Mouse (Mus musculus) kidney, adult 2 months (tissue): ENCODE data around the gene Cebpa. TPM values are rescaled to one million over a fixed set of nuclear protein-coding genes. Genes with fewer than 3 reads are reported as not detected.

ENCODE experiments used
- DNase-seq: peaks from one replicate; pipeline ENCODE4 v3.0.0; 2021
- H3K27ac ChIP-seq: fragments of 200-500 bp; 2 replicates; pipeline ENCODE4 v1.5.1; 2012; ENCODE audit warnings: low read depth, low read length, control low read depth, inconsistent platforms; ENCODE audit not compliant: insufficient read depth
- H3K27me3 ChIP-seq: fragments of 200-500 bp; replicated peaks from 2 replicates; pipeline ENCODE4 v1.6.1; 2012; ENCODE audit warnings: mild to moderate bottlenecking, moderate library complexity, low read length, inconsistent platforms; ENCODE audit not compliant: control insufficient read depth, insufficient read depth
- H3K36me3 ChIP-seq: fragments of 200-500 bp; 2 replicates; pipeline ENCODE4 v1.6.1; 2012; ENCODE audit warnings: mild to moderate bottlenecking, moderate library complexity, low read length, inconsistent platforms; ENCODE audit not compliant: control insufficient read depth, insufficient read depth
- H3K4me1 ChIP-seq: fragments of 200-500 bp; 2 replicates; pipeline ENCODE4 v1.6.1; 2011; ENCODE audit warnings: low read length; ENCODE audit not compliant: control insufficient read depth, insufficient read depth
- H3K4me3 ChIP-seq: fragments of 200-500 bp; 2 replicates; pipeline ENCODE4 v1.5.1; 2011; ENCODE audit warnings: mild to moderate bottlenecking, low read depth, low read length, control low read depth; ENCODE audit not compliant: insufficient read depth
- CTCF ChIP-seq: fragments of 200-500 bp; conservative IDR thresholded peaks from 2 replicates; pipeline ENCODE4 v1.5.1; 2011; ENCODE audit warnings: low read depth, mild to moderate bottlenecking, control low read depth, low read length, moderate library complexity, mixed read lengths; ENCODE audit not compliant: insufficient read depth, insufficient read length
- POLR2A ChIP-seq: fragments of 200-500 bp; IDR thresholded peaks from one replicate; pipeline ENCODE4 v1.6.1; 2011; ENCODE audit warnings: low read depth, low read length, control low read depth
- WGBS: fragments of 180-500 bp; shearing (Covaris S2); methylation state at CpG from one replicate; pipeline ENCODE4 v1.1.7; 2018; 5-methylcytosine and 5-hydroxymethylcytosine counted together
- polyA plus RNA-seq: library from polyadenylated mRNA; depleted of rRNA; stranded (reverse); fragments of >200 nt; gene quantifications from 2 replicates; pipeline ENCODE4 v1.2.3, GENCODE M21; 2012

Gene Cebpa
- polyA plus RNA-seq, 1 experiment = 41.6 TPM

- no peak for DNase-seq
- Histone ChIP-seq H3K27me3 (no peaks in the 10 kb centered on the region), H3K36me3 (no peaks in the 10 kb centered on the region), H3K27ac (no peak overlapping the region), H3K4me3 (no peak overlapping the region), H3K4me1 (0 out of 2 replicates have a peak, but pooled peaks cover 3% of the 10 kb centered on the region)
- 75% methylated on average over 6 of the region's 6 CpGs for WGBS
- TF ChIP-seq POLR2A (no peak), CTCF (no peak)
Measured at GRCm38 (mm10) chr7:35108663-35109062, 10.4 kb upstream of the Cebpa start.

- Histone ChIP-seq H3K36me3 (no peaks in the 10 kb centered on the region), H3K4me1 (no peaks in the 10 kb centered on the region), H3K27me3 (no peaks in the 10 kb centered on the region), H3K27ac (no peak overlapping the region), H3K4me3 (no peak overlapping the region)
- 56% methylated on average over 4 of the region's 4 CpGs for WGBS
- no peak for TF ChIP-seq POLR2A
- no peak for TF ChIP-seq CTCF
- peak; percentile 32 for DNase-seq
Measured at GRCm38 (mm10) chr7:35113136-35113535, 6.0 kb upstream of the Cebpa start.

GRCm38 (mm10) chr7:35113721-35114120, 5.4 kb upstream of the Cebpa start:
- Histone ChIP-seq H3K27ac (no peak overlapping the region), H3K4me1 (no peaks in the 10 kb centered on the region), H3K36me3 (no peaks in the 10 kb centered on the region), H3K4me3 (no peak overlapping the region), H3K27me3 (no peaks in the 10 kb centered on the region)
- DNase-seq = no peak
- WGBS = 82% methylated on average over 5 of the region's 5 CpGs
- TF ChIP-seq POLR2A = no peak
- TF ChIP-seq CTCF = no peak

- Histone ChIP-seq H3K27me3 (no peaks in the 10 kb centered on the region), H3K27ac (no peak overlapping the region), H3K4me3 (no peak overlapping the region), H3K36me3 (no peaks in the 10 kb centered on the region), H3K4me1 (no peaks in the 10 kb centered on the region)
- 75% methylated on average over 3 of the region's 3 CpGs for WGBS
- no peak for DNase-seq
- no peak for TF ChIP-seq POLR2A
- no peak; the same call in 1 of the 2 replicates for TF ChIP-seq CTCF
Measured at GRCm38 (mm10) chr7:35116524-35116923, 2.6 kb upstream of the Cebpa start.

- H3K4me1 ChIP-seq = no peaks in the 10 kb centered on the region
- DNase-seq = no peak
- no peaks in the 10 kb centered on the region for H3K27me3 ChIP-seq
- TF ChIP-seq POLR2A (no peak), CTCF (no peak)
- H3K36me3 ChIP-seq = no peaks in the 10 kb centered on the region
- no peak overlapping the region for H3K27ac ChIP-seq
- WGBS = 90% methylated on average over 5 of the region's 5 CpGs
- no peak overlapping the region for H3K4me3 ChIP-seq
Measured at GRCm38 (mm10) chr7:35117052-35117451, 2.0 kb upstream of the Cebpa start.

GRCm38 (mm10) chr7:35117761-35118098, 1.4 kb upstream of the Cebpa start:
- Histone ChIP-seq H3K4me1 (no peaks in the 10 kb centered on the region), H3K27ac (no peak overlapping the region), H3K27me3 (no peaks in the 10 kb centered on the region), H3K36me3 (no peaks in the 10 kb centered on the region), H3K4me3 (peak overlapping the region; percentile 79)
- TF ChIP-seq CTCF = no peak
- TF ChIP-seq POLR2A = no peak
- WGBS = 7% methylated on average over 25 of the region's 25 CpGs
- no peak for DNase-seq

- Histone ChIP-seq H3K4me1 (no peaks in the 10 kb centered on the region), H3K27me3 (no peaks in the 10 kb centered on the region), H3K36me3 (no peaks in the 10 kb centered on the region), H3K4me3 (peak overlapping the region; percentile 79), H3K27ac (peak overlapping the region; percentile 59)
- DNase-seq = peak; percentile 89
- TF ChIP-seq CTCF (peak; percentile 27; the same call in 1 of the 2 replicates), POLR2A (peak; percentile 7)
- under 1% methylated on average over 49 of the region's 49 CpGs for WGBS
Measured at GRCm38 (mm10) chr7:35118099-35118781, 853 bp upstream of the Cebpa start.

- peak; percentile 64 for DNase-seq
- TF ChIP-seq CTCF = no peak
- no peak for TF ChIP-seq POLR2A
- no peaks in the 10 kb centered on the region for H3K27me3 ChIP-seq
- peak overlapping the region; percentile 79 for H3K4me3 ChIP-seq
- under 1% methylated on average over 82 of the region's 83 CpGs for WGBS
- no peaks in the 10 kb centered on the region for H3K4me1 ChIP-seq
- H3K27ac ChIP-seq = peak overlapping the region; percentile 28
- no peaks in the 10 kb centered on the region for H3K36me3 ChIP-seq
Measured at GRCm38 (mm10) chr7:35119506-35120145, 533 bp downstream of the Cebpa start.
